Mouse (Mus musculus) stomach, postnatal 0 days (tissue): ENCODE data around the gene Gucd1.

Experiments used
- CTCF ChIP-seq: IDR thresholded peaks from 2 replicates; pipeline ENCODE4 v1.5.1; 2016; ENCODE audit warnings: antibody characterized with exemption, low read depth, mild to moderate bottlenecking, moderate library complexity
- EP300 ChIP-seq: optimal IDR thresholded peaks from 2 replicates; pipeline ENCODE3; 2016; ENCODE audit warnings: antibody characterized with exemption

GRCm38 (mm10) chr10:75536123-75536522, 18.4 kb upstream of the Gucd1 start:
- TF ChIP-seq CTCF, result no peak
- TF ChIP-seq EP300, result no peak
